Mouse (Mus musculus) mature B cell (primary cell): Measurements from ENCODE around the gene Gm7271.

Source experiments
- in situ Hi-C: fragments of 300-500 bp; cut with MboI; formaldehyde crosslinking; loops from 2 replicates; pipeline ENCODE4 v1.14.3; 2019

Gene Gm7271

DNA sequence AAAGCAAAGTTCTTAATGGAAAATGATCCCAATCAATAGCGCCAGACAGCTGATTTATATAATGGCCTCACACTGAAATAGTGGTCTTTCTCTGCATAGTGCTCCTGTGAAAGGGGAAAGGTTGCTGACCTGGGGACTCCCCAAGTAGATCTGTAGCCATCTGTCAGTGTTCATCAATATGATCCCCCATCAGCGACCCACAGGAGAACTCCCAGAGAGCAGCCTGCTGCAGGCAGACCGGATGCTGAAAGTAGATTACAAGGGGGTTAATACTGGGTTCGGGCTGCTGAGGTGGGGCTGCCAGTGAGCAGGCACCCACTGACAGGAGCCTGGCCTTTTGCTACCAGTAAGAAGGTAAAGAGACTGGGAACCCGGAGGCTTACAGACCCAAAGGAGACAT, at the start of gene Gm7271:
Gene Gm7271 (plus strand): TSS at position 230 of the 400 bp plus-strand sequence.
- in situ Hi-C loops, result no loop called here

- in situ Hi-C loops, result no loop called here
These were observed 46.7 kb upstream of the Gm7271 start for GRCm38 (mm10) chr5:76437100-76437499.

- in situ Hi-C loops, result no loop called here
These were observed 46.1 kb upstream of the Gm7271 start for GRCm38 (mm10) chr5:76437696-76438095.

GRCm38 (mm10) chr5:76441431-76441830, 42.4 kb upstream of the Gm7271 start:
- in situ Hi-C loops, result no loop called here

- in situ Hi-C loops, result no loop called here
These were observed 8.9 kb upstream of the Gm7271 start for GRCm38 (mm10) chr5:76474931-76475330.

GRCm38 (mm10) chr5:76476873-76477272, 7.0 kb upstream of the Gm7271 start:
- in situ Hi-C loops, result no loop called here

DNA sequence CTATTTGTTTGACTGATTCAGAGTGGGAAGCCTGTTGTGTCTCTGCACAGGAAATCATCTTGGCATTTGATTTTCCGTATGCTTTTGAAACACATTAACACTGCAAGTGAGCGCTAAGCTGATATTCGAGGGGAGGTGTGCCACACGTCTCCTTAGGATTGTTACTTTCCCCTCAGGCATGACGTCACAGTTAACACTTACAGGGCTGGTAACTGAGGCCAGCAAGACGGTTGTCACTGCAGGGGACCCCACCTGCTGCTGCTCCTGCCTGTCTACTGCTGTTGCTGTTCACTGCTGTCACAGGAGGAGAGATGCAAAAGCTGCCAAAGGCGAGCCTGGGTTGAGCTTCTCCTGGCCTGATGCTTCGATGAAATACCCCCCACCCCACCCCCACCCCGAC, 6.1 kb upstream of the Gm7271 start:
- in situ Hi-C loops, result no loop called here

GRCm38 (mm10) chr5:76495126-76495525, 11.3 kb downstream of the Gm7271 start:
- in situ Hi-C loops, result no loop called here

DNA sequence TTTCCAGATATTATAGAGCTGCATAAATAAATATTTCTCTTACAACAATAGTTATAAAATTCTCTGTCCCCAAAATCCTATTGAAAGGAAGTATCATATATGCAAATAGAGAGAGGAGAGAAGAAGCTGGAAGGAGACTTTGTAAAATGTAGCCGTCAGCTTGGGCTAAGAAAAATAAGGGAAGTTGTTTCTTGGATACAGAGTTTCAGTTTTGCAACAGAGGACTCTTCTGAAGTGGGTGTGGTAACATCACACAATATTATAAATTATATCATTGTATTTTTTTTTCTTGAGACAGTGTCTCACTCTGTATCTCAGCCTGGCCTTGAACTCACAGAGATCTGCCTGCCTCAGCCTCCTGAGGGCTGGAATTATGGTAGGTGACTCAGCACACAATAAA, 38.6 kb downstream of the Gm7271 start:
- in situ Hi-C loops, result no loop called here

- in situ Hi-C loops, result loop anchor here (25.0 kb wide), 1 partner anchor 212 kb away; the partner anchor contains the start of gene Clock
These were observed 40.8 kb downstream of the Gm7271 start for GRCm38 (mm10) chr5:76524623-76525022.

- in situ Hi-C loops, result loop anchor here (25.0 kb wide), 1 partner anchor 213 kb away; the partner anchor contains the start of gene Clock
These were observed 41.2 kb downstream of the Gm7271 start for GRCm38 (mm10) chr5:76525066-76525465.

- in situ Hi-C loops, result loop anchor here (25.0 kb wide), 1 partner anchor 214 kb away; the partner anchor contains the start of gene Clock
These were observed 42.0 kb downstream of the Gm7271 start for GRCm38 (mm10) chr5:76525829-76526228.

GRCm38 (mm10) chr5:76529040-76529703, 45.3 kb downstream of the Gm7271 start, which contains the start of gene Exoc1:
TSS of gene Exoc1 (plus strand) at chr5:76529311.
- in situ Hi-C loops, result loop anchor here (25.0 kb wide), 1 partner anchor 217 kb away; the partner anchor contains the start of gene Clock

- in situ Hi-C loops, result loop anchor here (25.0 kb wide), 1 partner anchor 217 kb away; the partner anchor contains the start of gene Clock
These were observed 45.8 kb downstream of the Gm7271 start for GRCm38 (mm10) chr5:76529704-76530066.

DNA sequence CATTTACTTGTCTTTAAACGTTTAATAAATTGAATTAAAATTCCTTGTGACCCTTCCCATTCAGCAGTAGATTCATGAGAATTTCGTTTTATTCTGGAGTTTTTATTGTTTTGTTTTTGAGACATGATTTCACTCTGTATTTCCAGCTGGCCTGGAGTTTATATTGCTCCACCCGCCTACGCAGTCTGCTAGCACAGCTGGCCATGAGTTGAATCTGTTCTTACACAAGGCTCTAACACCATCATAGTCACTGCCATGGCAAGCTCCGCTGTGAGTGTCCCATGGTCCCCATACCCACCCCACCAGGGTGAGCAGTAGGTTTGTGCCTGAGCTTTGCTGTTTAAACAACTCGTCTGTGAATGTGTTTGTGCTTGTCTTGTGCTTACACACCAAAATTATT, 49.3 kb downstream of the Gm7271 start:
- in situ Hi-C loops, result loop anchor here (25.0 kb wide), 1 partner anchor 221 kb away; the partner anchor contains the start of gene Clock

DNA sequence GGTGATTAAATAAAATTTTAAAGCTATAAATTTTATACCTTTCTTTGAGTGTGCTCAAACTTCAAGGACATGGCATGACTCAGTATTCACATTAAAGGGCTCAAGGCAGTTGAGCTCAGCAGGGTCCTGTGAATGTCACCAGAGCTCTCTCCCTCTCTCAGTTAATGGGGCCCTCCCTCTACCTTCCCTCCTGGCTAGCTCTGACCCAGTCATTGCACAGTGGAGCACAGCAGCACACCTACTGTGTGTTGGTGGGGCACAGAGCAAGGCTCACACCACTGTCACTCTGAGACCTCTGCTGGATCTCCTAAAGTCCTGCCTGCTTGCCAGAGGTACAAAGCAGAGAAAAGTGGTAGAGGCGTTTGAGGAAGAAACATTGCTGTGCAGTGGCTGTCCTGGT, 52.4 kb downstream of the Gm7271 start:
- in situ Hi-C loops, result loop anchor here (25.0 kb wide), 1 partner anchor 224 kb away; the partner anchor contains the start of gene Clock

- in situ Hi-C loops, result loop anchor here (25.0 kb wide), 1 partner anchor 225 kb away; the partner anchor contains the start of gene Clock
These were observed 53.7 kb downstream of the Gm7271 start for GRCm38 (mm10) chr5:76537578-76537977.

- in situ Hi-C loops, result loop anchor here (25.0 kb wide), 1 partner anchor 228 kb away; the partner anchor contains the start of gene Clock
These were observed 56.3 kb downstream of the Gm7271 start for GRCm38 (mm10) chr5:76540181-76540580.

- in situ Hi-C loops, result loop anchor here (25.0 kb wide), 1 partner anchor 229 kb away; the partner anchor contains the start of gene Clock
These were observed 57.0 kb downstream of the Gm7271 start for GRCm38 (mm10) chr5:76540842-76541241.

DNA sequence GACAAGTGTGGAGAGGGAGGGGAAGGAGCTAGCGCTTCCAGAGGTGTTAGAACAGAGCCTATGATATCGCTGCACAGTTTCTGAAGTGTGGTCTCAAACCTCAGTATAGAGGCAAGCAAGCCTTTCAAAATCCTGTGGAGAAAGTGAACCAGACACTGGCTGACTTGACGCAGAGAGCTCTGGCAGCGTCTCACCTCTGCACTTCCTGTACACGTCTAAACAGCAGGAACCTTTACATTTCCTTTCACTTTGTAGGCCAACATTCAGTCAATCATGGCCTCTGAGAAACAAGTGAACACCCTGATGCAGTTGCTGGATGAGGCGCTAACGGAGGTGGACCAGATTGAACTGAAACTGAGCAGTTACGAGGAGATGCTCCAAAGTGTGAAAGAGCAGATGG, 59.4 kb downstream of the Gm7271 start:
- in situ Hi-C loops, result loop anchor here (25.0 kb wide), 1 partner anchor 231 kb away; the partner anchor contains the start of gene Clock

DNA sequence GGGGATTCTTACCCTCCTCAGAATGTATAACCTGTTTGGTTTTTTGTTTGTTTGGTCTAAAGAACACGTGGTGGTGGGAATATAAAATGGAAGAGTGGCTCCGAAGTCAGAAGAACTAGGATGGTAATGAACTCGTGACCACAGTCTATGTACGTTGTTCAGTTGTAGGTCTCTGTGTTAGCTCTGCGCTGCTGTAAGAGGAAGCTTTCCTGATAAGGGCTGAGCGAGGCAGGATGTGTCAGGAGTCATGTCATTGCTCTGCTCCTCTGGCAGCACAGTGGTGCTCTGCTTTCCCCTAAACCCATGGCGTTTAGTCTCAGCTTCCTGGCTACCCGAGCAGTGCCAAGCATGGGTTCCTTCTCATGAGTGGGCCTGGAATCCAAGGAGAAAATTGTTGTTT, 66.6 kb downstream of the Gm7271 start:
- in situ Hi-C loops, result no loop called here

DNA sequence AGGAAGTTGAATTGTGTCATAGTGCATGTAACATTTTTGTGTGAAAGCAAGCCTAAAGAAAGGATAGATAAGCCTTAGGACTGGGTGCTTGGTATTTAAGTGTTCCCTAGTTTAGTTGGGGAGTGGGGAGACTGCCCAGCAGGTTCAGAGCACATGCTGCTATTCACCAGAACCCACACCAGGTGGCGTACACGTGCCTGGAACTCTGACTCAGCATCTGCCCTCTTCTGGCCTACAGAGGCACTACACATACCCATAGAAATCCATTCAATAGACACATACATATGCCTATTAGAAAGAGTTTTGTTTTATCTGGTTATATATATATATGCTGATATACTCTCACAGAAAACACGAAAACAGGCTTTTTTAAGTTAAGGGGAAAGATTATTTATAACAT, 81.5 kb downstream of the Gm7271 start:
- in situ Hi-C loops, result no loop called here
